Mouse (Mus musculus) olfactory bulb, adult 2 months (tissue): ENCODE measurements at regions not wholly inside any gene's neighbourhood (a gene's known extent, or its start where the extent isn't known, plus 50 kb on each side); places are given as distances from the start of the nearest gene placed in this dataset.

Source experiments
- CTCF ChIP-seq: fragments of 200-500 bp; IDR thresholded peaks from 2 replicates; pipeline ENCODE4 v1.5.1; 2012; ENCODE audit warnings: low read depth, mild to moderate bottlenecking, low read length, moderate library complexity; ENCODE audit not compliant: insufficient read depth
- POLR2A ChIP-seq: fragments of 200-500 bp; IDR thresholded peaks from 2 replicates; pipeline ENCODE4 v1.6.1; 2012; ENCODE audit warnings: mild to moderate bottlenecking, low read depth, low read length, moderate library complexity; ENCODE audit not compliant: insufficient read depth

DNA sequence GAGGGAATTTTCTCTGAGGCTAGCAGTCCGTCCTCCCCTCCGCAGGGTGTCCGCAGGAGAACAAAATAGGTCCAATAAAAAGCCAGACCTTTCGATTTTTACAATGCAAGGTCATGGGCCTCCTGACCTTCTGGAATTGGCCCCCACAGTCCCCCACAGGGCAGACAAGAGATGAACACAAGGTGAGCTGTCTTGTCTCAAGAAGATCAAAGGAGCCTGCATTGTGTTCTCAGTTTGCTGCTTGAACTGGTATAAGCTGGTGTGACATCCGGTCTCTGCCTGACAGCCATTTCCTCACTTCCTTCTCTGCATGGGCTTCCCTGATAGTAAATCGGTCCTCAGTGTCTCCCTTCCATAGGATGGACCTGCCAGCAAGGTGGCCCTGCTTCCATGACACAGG is 425.5 kb downstream of the Cd83 start:
- TF ChIP-seq CTCF: no peak
- no peak for TF ChIP-seq POLR2A
